ENCODE assay signal across 15 mouse cellular contexts in the genomic region with DNA sequence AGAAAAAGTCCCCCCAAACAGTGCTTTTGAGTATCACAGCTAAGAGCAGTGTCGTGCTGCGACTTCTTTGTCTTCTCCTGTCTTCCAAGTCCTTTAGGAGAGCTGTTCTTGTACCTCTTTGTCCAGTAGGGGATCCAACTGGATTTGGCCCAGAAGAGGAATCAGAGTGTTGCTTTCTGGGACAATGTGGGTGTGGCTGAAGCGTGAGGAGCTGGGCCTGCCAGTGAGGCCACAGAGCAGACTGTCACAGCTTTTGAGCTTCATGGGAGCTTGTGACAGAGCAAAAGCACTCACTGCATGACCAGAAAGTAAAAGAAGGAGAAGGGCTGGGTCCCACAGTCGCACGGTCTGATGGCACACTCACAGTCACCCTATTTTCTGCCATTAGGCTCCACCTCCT. TPM values are rescaled to one million over a fixed set of nuclear protein-coding genes. Genes with fewer than 3 reads are reported as not detected.
DNase-seq lines count a peak whose midpoint lies in the region; ATAC-seq and TF ChIP-seq lines count a peak whose summit lies in the region.
"Had no signal": no experiment of that assay in that cellular context is flagged by ENCODE, and none has a peak within 500 bp of the region (broad histone marks: within the 10 kb centered on the region; RNA-seq: fewer than 3 reads in every experiment).

No protein-coding gene starts in this region.

- H3K4me3 ChIP-seq in hindbrain, embryonic 10.5 days: no peak overlapping the region
- no peak overlapping the region for H3K4me3 ChIP-seq in hindbrain, embryonic 11.5 days (ENCODE audit: low read depth, low read length)
- H3K4me3 ChIP-seq in erythroblast, embryonic 14.5 days (replicated peaks): peak overlapping the region; percentile 50
- no peak overlapping the region for H3K4me3 ChIP-seq in limb, embryonic 10.5 days
- H3K4me3 ChIP-seq in liver, postnatal 0 days (ENCODE audit: low read depth, low read length): no peak overlapping the region
- no peak overlapping the region for H3K4me3 ChIP-seq in midbrain, embryonic 11.5 days (ENCODE audit: low read depth, low read length)
- H3K4me3 ChIP-seq in kidney, embryonic 15.5 days (replicated peaks): no peak overlapping the region
- H3K4me3 ChIP-seq: stomach, embryonic 15.5 days had no signal

- WGBS in hindbrain, embryonic 10.5 days: 88% methylated on average over 5 of the region's 5 CpGs
- WGBS in hindbrain, embryonic 11.5 days: 86% methylated on average over 5 of the region's 5 CpGs
- WGBS in limb, embryonic 10.5 days: 92% methylated on average over 5 of the region's 5 CpGs
- 88% methylated on average over 5 of the region's 5 CpGs for WGBS in liver, postnatal 0 days (ENCODE audit: insufficient replicate concordance)
- 87% methylated on average over 5 of the region's 5 CpGs for WGBS in midbrain, embryonic 11.5 days
- 93% methylated on average over 5 of the region's 5 CpGs for whole genome bisulfite sequencing in kidney, embryonic 15.5 days

- no peak for TF ChIP-seq CTCF in liver, postnatal 0 days (IDR thresholded peaks at IDR 0.05; ENCODE audit: low read depth)

- H3K4me1 ChIP-seq in hindbrain, embryonic 10.5 days (replicated peaks): peaks cover 2% of the 10 kb centered on the region; the same call in 1 of the 2 replicates
- H3K4me1 ChIP-seq in hindbrain, embryonic 11.5 days (replicated peaks; ENCODE audit: control insufficient read depth, insufficient read depth, low read length): no peaks in the 10 kb centered on the region
- peaks cover 68% of the 10 kb centered on the region for H3K4me1 ChIP-seq in erythroblast, embryonic 14.5 days (ENCODE audit: control insufficient read depth)
- H3K4me1 ChIP-seq in limb, embryonic 10.5 days: 0 out of 2 replicates have a peak, but pooled peaks cover 3% of the 10 kb centered on the region
- peaks cover 14% of the 10 kb centered on the region for H3K4me1 ChIP-seq in liver, postnatal 0 days (ENCODE audit: insufficient read depth)
- no peaks in the 10 kb centered on the region for H3K4me1 ChIP-seq in midbrain, embryonic 11.5 days (ENCODE audit: control insufficient read depth, insufficient read depth, low read length)
- no peaks in the 10 kb centered on the region for H3K4me1 ChIP-seq in kidney, embryonic 15.5 days
- H3K4me1 ChIP-seq: stomach, embryonic 15.5 days had no signal

- H3K9me3 ChIP-seq in hindbrain, embryonic 10.5 days: no peaks in the 10 kb centered on the region
- no peaks in the 10 kb centered on the region for H3K9me3 ChIP-seq in hindbrain, embryonic 11.5 days (ENCODE audit: control insufficient read depth, low read length)
- H3K9me3 ChIP-seq in erythroblast, embryonic 14.5 days (ENCODE audit: control insufficient read depth, low read length): no peaks in the 10 kb centered on the region
- no peaks in the 10 kb centered on the region for H3K9me3 ChIP-seq in limb, embryonic 10.5 days (replicated peaks)
- H3K9me3 ChIP-seq in liver, postnatal 0 days (ENCODE audit: low read length): no peaks in the 10 kb centered on the region
- no peaks in the 10 kb centered on the region for H3K9me3 ChIP-seq in midbrain, embryonic 11.5 days (ENCODE audit: control insufficient read depth, low read length)
- H3K9me3 ChIP-seq in kidney, embryonic 15.5 days (replicated peaks): no peaks in the 10 kb centered on the region
- H3K9me3 ChIP-seq: stomach, embryonic 15.5 days had no signal

- peaks cover 26% of the 10 kb centered on the region for H3K36me3 ChIP-seq in hindbrain, embryonic 10.5 days
- H3K36me3 ChIP-seq in hindbrain, embryonic 11.5 days (ENCODE audit: control insufficient read depth, insufficient read depth, low read length): no peaks in the 10 kb centered on the region
- H3K36me3 ChIP-seq in erythroblast, embryonic 14.5 days (ENCODE audit: control insufficient read depth): peaks cover 54% of the 10 kb centered on the region
- peaks cover 22% of the 10 kb centered on the region for H3K36me3 ChIP-seq in limb, embryonic 10.5 days
- no peaks in the 10 kb centered on the region for H3K36me3 ChIP-seq in liver, postnatal 0 days (replicated peaks; ENCODE audit: insufficient read depth, low read length)
- no peaks in the 10 kb centered on the region; the same call in 1 of the 2 replicates for H3K36me3 ChIP-seq in midbrain, embryonic 11.5 days (ENCODE audit: control insufficient read depth, insufficient read depth, low read length)
- peaks cover 16% of the 10 kb centered on the region for H3K36me3 ChIP-seq in kidney, embryonic 15.5 days
- H3K36me3 ChIP-seq: stomach, embryonic 15.5 days had no signal

- no peak for TF ChIP-seq EP300 in liver, postnatal 0 days (IDR thresholded peaks at IDR 0.05; ENCODE audit: low read depth)

- H3K27ac ChIP-seq in hindbrain, embryonic 10.5 days: 0 out of 2 replicates have a peak overlapping the region, but pooled peaks have one; percentile 35
- no peak overlapping the region for H3K27ac ChIP-seq in hindbrain, embryonic 11.5 days (ENCODE audit: low read depth, low read length)
- H3K27ac ChIP-seq in limb, embryonic 10.5 days: peak overlapping the region; percentile 10; the same call in 1 of the 2 replicates
- peak overlapping the region; percentile 82 for H3K27ac ChIP-seq in liver, postnatal 0 days (ENCODE audit: low read depth)
- H3K27ac ChIP-seq in midbrain, embryonic 11.5 days (ENCODE audit: low read depth, low read length): no peak overlapping the region
- no peak overlapping the region for H3K27ac ChIP-seq in kidney, embryonic 15.5 days
- H3K27ac ChIP-seq: hindbrain, embryonic 14.5 days; stomach, embryonic 15.5 days had no signal

- no peak overlapping the region for H3K9ac ChIP-seq in hindbrain, embryonic 11.5 days (ENCODE audit: low read depth, low read length)
- peak overlapping the region; percentile 11; the same call in 1 of the 2 replicates for H3K9ac ChIP-seq in liver, postnatal 0 days (replicated peaks)
- H3K9ac ChIP-seq in midbrain, embryonic 11.5 days (ENCODE audit: low read length): no peak overlapping the region
- no peak overlapping the region for H3K9ac ChIP-seq in kidney, embryonic 15.5 days
- H3K9ac ChIP-seq: hindbrain, embryonic 14.5 days; stomach, embryonic 15.5 days had no signal

- ATAC-seq in hindbrain, embryonic 11.5 days (ENCODE audit: low FRiP score): no peak
- ATAC-seq in liver, postnatal 0 days: peak; percentile 36
- no peak for ATAC-seq in midbrain, embryonic 11.5 days (ENCODE audit: low FRiP score)
- ATAC-seq in kidney, embryonic 15.5 days (replicated peaks; ENCODE audit: low FRiP score): no peak
- ATAC-seq: forebrain, embryonic 14.5 days had no signal

- no peak overlapping the region for H3K4me2 ChIP-seq in hindbrain, embryonic 11.5 days (replicated peaks; ENCODE audit: low read depth, low read length)
- peak overlapping the region; percentile 65; the same call in 1 of the 2 replicates for H3K4me2 ChIP-seq in liver, postnatal 0 days (ENCODE audit: low read depth, low read length)
- H3K4me2 ChIP-seq in midbrain, embryonic 11.5 days: no peak overlapping the region
- no peak overlapping the region for H3K4me2 ChIP-seq in kidney, embryonic 15.5 days
- H3K4me2 ChIP-seq: hindbrain, embryonic 14.5 days; stomach, embryonic 15.5 days had no signal

- peaks cover 22% of the 10 kb centered on the region for H3K27me3 ChIP-seq in hindbrain, embryonic 10.5 days (ENCODE audit: insufficient read depth, poor library complexity, severe bottlenecking)
- peaks cover 2% of the 10 kb centered on the region for H3K27me3 ChIP-seq in hindbrain, embryonic 11.5 days (ENCODE audit: control insufficient read depth, insufficient read depth, low read length)
- H3K27me3 ChIP-seq in erythroblast, embryonic 14.5 days (ENCODE audit: control insufficient read depth): no peaks in the 10 kb centered on the region
- H3K27me3 ChIP-seq in limb, embryonic 10.5 days (ENCODE audit: low read depth, poor library complexity, severe bottlenecking): peaks cover 23% of the 10 kb centered on the region
- no peaks in the 10 kb centered on the region for H3K27me3 ChIP-seq in liver, postnatal 0 days (ENCODE audit: insufficient read depth, low read length)
- no peaks in the 10 kb centered on the region for H3K27me3 ChIP-seq in midbrain, embryonic 11.5 days (ENCODE audit: control insufficient read depth, insufficient read depth, low read length)
- peaks cover 18% of the 10 kb centered on the region for H3K27me3 ChIP-seq in kidney, embryonic 15.5 days
- H3K27me3 ChIP-seq: stomach, embryonic 15.5 days had no signal

- DNase-seq in hindbrain, embryonic 10.5 days (ENCODE audit: low spot score): no peak
- no peak for DNase-seq in hindbrain, embryonic 11.5 days (ENCODE audit: low spot score)
- DNase-seq in limb, embryonic 10.5 days (ENCODE audit: low spot score): no peak
- no peak for DNase-seq in liver, postnatal 0 days
- no peak for DNase-seq in midbrain, embryonic 11.5 days (ENCODE audit: low spot score, missing footprints)
- no peak for DNase-seq in frontal cortex, postnatal 36 days (ENCODE audit: low spot score in 2 of 2)
- DNase-seq: cerebellum, adult 9-10 months; kidney, adult 2 months; right cerebral cortex, postnatal 25 days; thymus, postnatal 4 days had no signal

RNA-seq across cellular contexts. Expression of a gene that starts 7.5 kb away (rescaled TPM):
- polyA plus RNA-seq in hindbrain, embryonic 10.5 days (2016; fragmentation: Nextera tagmentation; extraction: Ambion mirVana): 8.9 and 10.8 TPM in 2 replicates
- 10.1 and 11.9 TPM in 2 replicates for polyA plus RNA-seq in hindbrain, embryonic 11.5 days (2014; fragmentation: Nextera tagmentation; extraction: Ambion mirVana)
- 0.63 and 3.0 TPM in 2 replicates for polyA plus RNA-seq in erythroblast, embryonic 14.5 days (2012)
- polyA plus RNA-seq in limb, embryonic 10.5 days (2016; fragmentation: Nextera tagmentation; extraction: Ambion mirVana): 6.2 and 6.5 TPM in 2 replicates
- 4.6 and 4.8 TPM in 2 replicates for polyA plus RNA-seq in liver, postnatal 0 days (2015; fragmentation: Nextera tagmentation; extraction: Ambion mirVana)
- polyA plus RNA-seq in midbrain, embryonic 11.5 days (2014; fragmentation: Nextera tagmentation; extraction: Ambion mirVana): 9.4 and 9.8 TPM in 2 replicates
- 5.2 and 5.4 TPM in 2 replicates for polyA plus RNA-seq in kidney, embryonic 15.5 days (2015; fragmentation: Nextera tagmentation; extraction: Ambion mirVana)

RNA-seq across cellular contexts. Expression of a gene that starts 38.4 kb away (rescaled TPM):
- 9.3 and 11.0 TPM in 2 replicates for polyA plus RNA-seq in hindbrain, embryonic 10.5 days (2016; fragmentation: Nextera tagmentation; extraction: Ambion mirVana)
- polyA plus RNA-seq in hindbrain, embryonic 11.5 days (2014; fragmentation: Nextera tagmentation; extraction: Ambion mirVana): 7.3 and 7.7 TPM in 2 replicates
- 0.40 and 0.45 TPM in 2 replicates for polyA plus RNA-seq in erythroblast, embryonic 14.5 days (2012)
- polyA plus RNA-seq in limb, embryonic 10.5 days (2016; fragmentation: Nextera tagmentation; extraction: Ambion mirVana): 12.5 and 12.9 TPM in 2 replicates
- polyA plus RNA-seq in liver, postnatal 0 days (2015; fragmentation: Nextera tagmentation; extraction: Ambion mirVana): 2.2 and 2.5 TPM in 2 replicates
- polyA plus RNA-seq in midbrain, embryonic 11.5 days (2014; fragmentation: Nextera tagmentation; extraction: Ambion mirVana): 6.0 and 7.3 TPM in 2 replicates
- polyA plus RNA-seq in kidney, embryonic 15.5 days (2015; fragmentation: Nextera tagmentation; extraction: Ambion mirVana): 10.1 and 11.8 TPM in 2 replicates

Comparison
In these comparisons a context has a peak if more than half of its experiments do, and no peak if none do; other contexts are left out.
1. H3K27ac ChIP-seq: peak in hindbrain, embryonic 10.5 days (single experiment), limb, embryonic 10.5 days (single experiment) and liver, postnatal 0 days (single experiment); none in hindbrain, embryonic 11.5 days (single experiment), midbrain, embryonic 11.5 days (single experiment) and kidney, embryonic 15.5 days (single experiment).